Mouse (Mus musculus): Measurements from ENCODE around the gene Cysrt1. TPM values are rescaled to one million over a fixed set of nuclear protein-coding genes. Genes with fewer than 3 reads are reported as not detected.
A peak's percentile ranks its signal among the peaks of the same experiment; 100 is the strongest.

The Cysrt1 gene
- not detected in 2 replicates for polyA plus RNA-seq (2014; fragmentation: Nextera tagmentation; extraction: Ambion mirVana)

- no peaks in the 10 kb centered on the region for H3K36me3 ChIP-seq (ENCODE audit: control insufficient read depth, insufficient read depth, low read length)
- peaks cover 18% of the 10 kb centered on the region for H3K4me1 ChIP-seq (ENCODE audit: control insufficient read depth, insufficient read depth, low read length)
- WGBS, result under 1% methylated on average over 52 of the region's 59 CpGs
- H3K9ac ChIP-seq (ENCODE audit: low read length), result peak within 1 kb of the TSS; percentile 76
- DNase-seq (ENCODE audit: low spot score) (peak; percentile 56), ATAC-seq (ENCODE audit: insufficient read depth, low FRiP score, low TSS enrichment) (peak; percentile 29; the same call in 1 of the 2 replicates)
- H3K4me3 ChIP-seq (ENCODE audit: low read depth, low read length), result peak within 1 kb of the TSS; percentile 54
- H3K9me3 ChIP-seq (ENCODE audit: control insufficient read depth, low read length), result no peaks in the 10 kb centered on the region
- peaks cover 19% of the 10 kb centered on the region for H3K27me3 ChIP-seq (ENCODE audit: control insufficient read depth, insufficient read depth, low read length)
- H3K4me2 ChIP-seq (ENCODE audit: low read depth), result peak within 1 kb of the TSS; percentile 98
- 0 out of 2 replicates have a peak within 1 kb of the TSS, but pooled peaks have one; percentile 3 for H3K27ac ChIP-seq (ENCODE audit: low read depth, low read length)
Measured at GRCm38 (mm10) chr2:25242101-25242506, at the start of gene Cysrt1, which contains the start of gene Rnf208. Gene Cysrt1, minus strand, starts transcription at chr2:25242452. Gene Rnf208, plus strand, starts transcription at chr2:25242255.

GRCm38 (mm10) chr2:25291184-25292053 lies 49.2 kb upstream of the Cysrt1 start:
- no peaks in the 10 kb centered on the region for H3K9me3 ChIP-seq (ENCODE audit: control insufficient read depth, low read length)
- no peaks in the 10 kb centered on the region for H3K36me3 ChIP-seq (ENCODE audit: control insufficient read depth, insufficient read depth, low read length)
- no peak overlapping the region for H3K27ac ChIP-seq (ENCODE audit: low read depth, low read length)
- H3K4me3 ChIP-seq (ENCODE audit: low read depth, low read length), result peak overlapping the region; percentile 22; the same call in 1 of the 2 replicates
- no peak overlapping the region for H3K9ac ChIP-seq (ENCODE audit: low read length)
- H3K27me3 ChIP-seq (ENCODE audit: control insufficient read depth, insufficient read depth, low read length), result peaks cover 65% of the 10 kb centered on the region
- DNase-seq (ENCODE audit: low spot score) (no peak), ATAC-seq (ENCODE audit: insufficient read depth, low FRiP score, low TSS enrichment) (no peak)
- WGBS, result 6% methylated on average over 31 of the region's 32 CpGs
- H3K4me1 ChIP-seq (ENCODE audit: control insufficient read depth, insufficient read depth, low read length), result no peaks in the 10 kb centered on the region
- no peak overlapping the region for H3K4me2 ChIP-seq (ENCODE audit: low read depth)

DNA sequence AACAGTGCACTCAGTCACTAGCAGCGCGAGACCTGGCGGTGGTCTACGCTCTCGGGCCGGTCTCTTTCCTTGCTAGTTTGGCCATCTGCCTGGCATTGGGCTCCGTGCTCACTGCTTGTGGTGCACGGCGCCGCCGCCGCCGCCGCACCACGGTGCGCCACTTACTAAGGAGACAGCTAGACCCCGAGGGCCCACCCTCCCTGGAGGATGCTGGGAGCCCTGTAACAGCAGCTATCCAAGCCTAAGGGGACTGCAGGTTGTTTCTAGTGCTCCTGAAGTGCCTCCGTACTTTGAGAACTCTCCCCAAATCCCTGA lies 48.5 kb upstream of the Cysrt1 start:
- no peak overlapping the region for H3K9ac ChIP-seq (ENCODE audit: low read length)
- no peak overlapping the region for H3K4me2 ChIP-seq (ENCODE audit: low read depth)
- ATAC-seq (ENCODE audit: insufficient read depth, low FRiP score, low TSS enrichment) (no peak), DNase-seq (ENCODE audit: low spot score) (no peak)
- 0 out of 2 replicates have a peak, but pooled peaks cover 1% of the 10 kb centered on the region for H3K36me3 ChIP-seq (ENCODE audit: control insufficient read depth, insufficient read depth, low read length)
- H3K9me3 ChIP-seq (ENCODE audit: control insufficient read depth, low read length), result no peaks in the 10 kb centered on the region
- no peaks in the 10 kb centered on the region for H3K4me1 ChIP-seq (ENCODE audit: control insufficient read depth, insufficient read depth, low read length)
- WGBS, result 0% methylated on average over 18 of the region's 18 CpGs
- peaks cover 63% of the 10 kb centered on the region for H3K27me3 ChIP-seq (ENCODE audit: control insufficient read depth, insufficient read depth, low read length)
- no peak overlapping the region for H3K27ac ChIP-seq (ENCODE audit: low read depth, low read length)
- no peak overlapping the region for H3K4me3 ChIP-seq (ENCODE audit: low read depth, low read length)

DNA sequence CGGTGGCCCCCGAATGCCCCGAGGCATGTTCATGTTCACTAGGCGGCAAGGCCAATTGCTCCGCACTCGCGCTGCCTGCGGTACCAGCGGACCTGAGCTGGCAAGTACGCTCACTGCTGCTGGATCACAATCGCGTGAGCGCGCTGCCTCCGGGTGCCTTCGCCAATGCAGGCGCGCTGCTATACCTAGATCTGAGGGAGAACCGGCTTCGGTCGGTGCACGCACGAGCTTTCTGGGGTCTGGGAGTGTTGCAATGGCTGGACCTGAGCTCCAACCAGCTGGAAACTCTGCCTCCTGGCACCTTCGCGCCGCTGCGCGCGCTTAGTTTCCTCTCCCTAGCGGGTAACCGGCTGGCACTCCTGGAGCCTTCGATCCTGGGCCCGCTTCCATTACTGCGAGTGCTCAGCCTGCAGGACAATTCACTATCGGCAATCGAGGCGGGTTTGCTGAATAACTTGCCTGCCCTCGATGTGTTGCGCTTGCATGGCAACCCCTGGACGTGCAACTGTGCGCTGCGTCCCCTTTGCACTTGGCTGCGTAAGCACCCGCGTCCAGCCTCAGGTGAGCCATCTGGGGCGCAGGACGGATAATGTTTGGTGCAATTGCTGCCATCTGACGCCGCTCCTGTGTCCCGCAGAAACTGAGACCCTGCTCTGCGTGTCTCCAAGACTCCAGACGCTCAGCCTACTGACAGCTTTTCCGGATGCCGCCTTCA lies 48.0 kb upstream of the Cysrt1 start:
- no peaks in the 10 kb centered on the region for H3K4me1 ChIP-seq (ENCODE audit: control insufficient read depth, insufficient read depth, low read length)
- no peak overlapping the region for H3K4me2 ChIP-seq (ENCODE audit: low read depth)
- 2% methylated on average over 54 of the region's 54 CpGs for WGBS
- H3K27me3 ChIP-seq (ENCODE audit: control insufficient read depth, insufficient read depth, low read length), result peaks cover 59% of the 10 kb centered on the region
- ATAC-seq (ENCODE audit: insufficient read depth, low FRiP score, low TSS enrichment), result no peak
- H3K36me3 ChIP-seq (ENCODE audit: control insufficient read depth, insufficient read depth, low read length), result peaks cover 6% of the 10 kb centered on the region
- no peak overlapping the region for H3K27ac ChIP-seq (ENCODE audit: low read depth, low read length)
- no peak overlapping the region; the same call in 1 of the 2 replicates for H3K4me3 ChIP-seq (ENCODE audit: low read depth, low read length)
- no peak overlapping the region for H3K9ac ChIP-seq (ENCODE audit: low read length)
- H3K9me3 ChIP-seq (ENCODE audit: control insufficient read depth, low read length), result no peaks in the 10 kb centered on the region
- no peak for DNase-seq (ENCODE audit: low spot score)

DNA sequence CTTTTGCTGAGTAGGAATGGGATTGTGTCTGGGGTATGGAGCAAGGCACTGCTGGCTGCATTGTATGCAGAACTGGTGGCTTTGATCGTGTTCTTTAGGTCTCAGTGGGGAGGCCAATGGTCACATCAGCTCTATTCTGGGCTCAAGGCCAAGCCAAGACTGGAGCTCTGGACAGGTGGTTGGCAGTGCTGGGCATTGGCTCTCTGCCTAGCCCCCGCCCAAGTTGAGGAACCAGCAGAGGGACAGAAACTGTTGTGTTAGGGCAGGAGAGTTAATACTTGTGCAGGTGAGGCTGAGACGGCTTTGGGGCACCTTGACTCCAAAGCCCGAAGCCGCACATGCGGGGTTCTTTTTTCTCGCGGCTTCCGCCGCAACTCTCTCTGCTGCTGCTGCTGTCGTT lies 47.4 kb upstream of the Cysrt1 start, which contains the start of gene Lrrc26:
TSS of gene Lrrc26 (plus strand) at position 265 of the 400 bp plus-strand sequence.
- H3K9me3 ChIP-seq (ENCODE audit: control insufficient read depth, low read length), result no peaks in the 10 kb centered on the region
- ATAC-seq (ENCODE audit: insufficient read depth, low FRiP score, low TSS enrichment) (no peak), DNase-seq (ENCODE audit: low spot score) (no peak)
- H3K4me1 ChIP-seq (ENCODE audit: control insufficient read depth, insufficient read depth, low read length), result no peaks in the 10 kb centered on the region
- H3K4me3 ChIP-seq (ENCODE audit: low read depth, low read length), result no peak within 1 kb of the TSS; the same call in 1 of the 2 replicates
- WGBS, result 9% methylated on average over 11 of the region's 11 CpGs
- peaks cover 11% of the 10 kb centered on the region for H3K36me3 ChIP-seq (ENCODE audit: control insufficient read depth, insufficient read depth, low read length)
- H3K4me2 ChIP-seq (ENCODE audit: low read depth), result no peak within 1 kb of the TSS
- H3K9ac ChIP-seq (ENCODE audit: low read length), result no peak within 1 kb of the TSS
- peaks cover 59% of the 10 kb centered on the region for H3K27me3 ChIP-seq (ENCODE audit: control insufficient read depth, insufficient read depth, low read length)
- no peak within 1 kb of the TSS for H3K27ac ChIP-seq (ENCODE audit: low read depth, low read length)

DNA sequence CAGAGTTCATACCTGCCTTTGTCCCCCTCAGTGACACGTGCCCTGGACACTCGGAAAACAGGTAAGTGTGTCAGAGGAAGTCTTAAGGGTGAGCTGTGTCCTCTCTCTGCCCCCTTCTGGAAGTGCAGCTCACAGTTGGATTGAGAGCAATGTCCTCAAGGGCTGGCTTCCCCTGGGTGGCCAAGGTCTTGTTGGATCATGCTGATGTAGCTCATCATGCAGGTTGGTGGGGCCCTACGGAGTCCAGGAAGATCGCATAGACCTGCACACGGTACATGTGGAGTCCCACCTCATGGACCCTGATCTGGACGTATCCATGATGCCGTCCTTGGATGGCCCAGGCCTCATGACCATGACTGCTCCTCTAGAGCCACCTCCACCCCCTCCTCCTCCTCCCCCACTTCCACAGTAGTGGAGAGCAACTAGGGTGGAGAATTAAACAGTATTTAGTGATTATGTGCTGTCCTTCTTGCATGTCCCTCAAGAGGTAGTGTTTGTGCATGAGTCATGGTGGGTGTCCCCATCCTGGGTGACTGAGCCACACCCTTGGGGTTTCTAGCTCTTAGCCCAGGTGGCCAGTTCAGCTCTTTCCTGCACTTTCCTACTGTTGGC lies 46.6 kb upstream of the Cysrt1 start:
- Histone ChIP-seq H3K4me3 (ENCODE audit: low read depth, low read length) (no peak overlapping the region), H3K36me3 (ENCODE audit: control insufficient read depth, insufficient read depth, low read length) (peaks cover 14% of the 10 kb centered on the region), H3K9me3 (ENCODE audit: control insufficient read depth, low read length) (no peaks in the 10 kb centered on the region), H3K4me1 (ENCODE audit: control insufficient read depth, insufficient read depth, low read length) (no peaks in the 10 kb centered on the region), H3K9ac (ENCODE audit: low read length) (no peak overlapping the region), H3K27ac (ENCODE audit: low read depth, low read length) (no peak overlapping the region), H3K4me2 (ENCODE audit: low read depth) (no peak overlapping the region), H3K27me3 (ENCODE audit: control insufficient read depth, insufficient read depth, low read length) (peaks cover 56% of the 10 kb centered on the region)
- 85% methylated on average over 7 of the region's 7 CpGs for WGBS
- DNase-seq (ENCODE audit: low spot score) (no peak), ATAC-seq (ENCODE audit: insufficient read depth, low FRiP score, low TSS enrichment) (no peak)

GRCm38 (mm10) chr2:25287927-25288649 lies 45.8 kb upstream of the Cysrt1 start, which contains the start of gene Tmem210:
Gene Tmem210, plus strand, starts transcription at chr2:25288145.
- Histone ChIP-seq H3K9ac (ENCODE audit: low read length) (no peak within 1 kb of the TSS), H3K4me2 (ENCODE audit: low read depth) (no peak within 1 kb of the TSS), H3K27ac (ENCODE audit: low read depth, low read length) (no peak within 1 kb of the TSS), H3K9me3 (ENCODE audit: control insufficient read depth, low read length) (no peaks in the 10 kb centered on the region), H3K4me3 (ENCODE audit: low read depth, low read length) (no peak within 1 kb of the TSS), H3K36me3 (ENCODE audit: control insufficient read depth, insufficient read depth, low read length) (peaks cover 14% of the 10 kb centered on the region), H3K27me3 (ENCODE audit: control insufficient read depth, insufficient read depth, low read length) (peaks cover 53% of the 10 kb centered on the region), H3K4me1 (ENCODE audit: control insufficient read depth, insufficient read depth, low read length) (no peaks in the 10 kb centered on the region)
- ATAC-seq (ENCODE audit: insufficient read depth, low FRiP score, low TSS enrichment) (no peak), DNase-seq (ENCODE audit: low spot score) (no peak)
- 85% methylated on average over 6 of the region's 6 CpGs for WGBS

Measured in neural tube, embryonic 11.5 days (tissue).